Mouse (Mus musculus): ENCODE data around the gene Endov.

Gene Endov

GRCm38 (mm10) chr11:119490861-119491689 is at the start of gene Endov:
Gene Endov, plus strand, starts transcription at chr11:119491347.
- DNase-seq, result peak; percentile 98 to 100

GRCm38 (mm10) chr11:119442199-119442598 is 48.9 kb upstream of the Endov start:
- DNase-seq, result no peak

DNA sequence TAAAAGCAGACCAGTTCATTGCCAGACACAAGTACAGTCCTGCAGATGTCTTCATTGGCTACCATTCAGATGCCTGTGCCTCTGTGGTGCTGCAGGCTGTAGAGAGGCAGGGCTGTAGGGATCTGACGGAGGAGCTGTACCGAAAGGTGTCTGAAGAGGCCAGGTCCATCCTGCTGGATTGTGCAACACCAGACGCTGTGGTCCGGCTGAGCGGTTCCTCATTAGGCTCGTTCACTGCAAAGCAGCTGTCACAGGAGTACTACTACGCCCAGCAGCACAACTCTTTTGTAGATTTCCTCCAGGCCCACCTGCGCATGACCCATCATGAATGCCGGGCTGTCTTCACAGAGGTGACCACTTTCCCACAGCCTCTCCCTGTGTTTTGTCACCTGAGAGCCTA is 47.7 kb upstream of the Endov start:
- no peak for DNase-seq

DNA sequence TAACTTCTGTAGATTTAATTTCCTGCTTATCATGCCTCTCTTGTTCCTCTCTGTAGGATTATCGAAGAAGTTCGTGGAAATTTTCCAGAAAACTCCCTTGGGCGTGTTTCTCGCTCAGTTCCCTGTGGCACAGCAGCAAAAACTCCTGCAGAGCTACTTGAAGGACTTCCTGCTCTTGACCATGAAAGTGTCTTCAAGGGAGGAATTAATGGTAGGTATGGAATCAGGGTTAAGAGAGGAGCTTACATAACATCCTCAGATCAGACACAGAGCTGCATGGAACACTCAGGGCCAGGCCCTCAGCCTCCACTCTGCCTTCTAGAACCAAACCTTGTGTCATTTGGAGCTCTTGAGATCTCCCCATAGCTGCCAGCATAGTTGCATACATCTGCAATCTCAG is 35.0 kb upstream of the Endov start:
- no peak for DNase-seq

DNA sequence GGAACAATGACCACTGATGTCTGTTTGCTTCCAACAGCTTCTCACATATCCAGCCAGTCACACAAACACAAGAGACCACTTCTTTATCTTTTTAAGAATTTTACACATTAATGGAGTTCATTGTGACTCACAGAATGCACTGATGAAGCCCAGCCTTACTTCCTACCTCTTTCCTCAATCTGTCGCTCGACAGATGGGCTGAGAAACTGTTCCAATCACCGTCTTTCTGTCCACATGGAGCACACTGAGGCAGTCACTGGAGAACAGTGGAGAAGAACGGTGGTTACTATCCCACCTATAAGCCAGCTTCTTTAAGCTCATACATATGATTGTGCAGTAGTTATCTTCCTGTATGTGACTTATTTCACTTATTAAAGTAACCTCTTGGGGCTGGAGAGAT is 13.3 kb upstream of the Endov start:
- DNase-seq, result no peak

GRCm38 (mm10) chr11:119491690-119492087 is 542 bp downstream of the Endov start:
- DNase-seq, result no peak

DNA sequence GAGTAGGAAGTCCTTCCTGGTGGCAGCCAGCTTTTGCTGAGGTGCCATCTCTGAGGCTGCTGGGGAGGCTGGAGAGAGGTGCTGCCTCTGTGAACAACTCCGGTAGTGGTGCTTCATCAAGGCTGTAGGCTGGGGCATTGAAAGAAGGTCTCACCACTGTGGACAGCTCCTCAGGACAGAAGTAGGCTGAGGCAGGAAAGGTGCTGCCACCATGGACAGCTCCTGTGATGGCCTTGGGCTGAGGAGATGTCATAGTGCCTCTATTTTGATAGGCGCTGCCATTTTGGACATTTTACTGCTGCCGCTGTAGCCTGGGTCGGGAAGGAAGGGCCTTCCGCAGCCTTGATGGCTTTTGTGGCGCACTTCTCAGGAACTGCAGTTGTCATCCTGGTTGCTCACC is 1.7 kb downstream of the Endov start:
- no peak for DNase-seq

DNA sequence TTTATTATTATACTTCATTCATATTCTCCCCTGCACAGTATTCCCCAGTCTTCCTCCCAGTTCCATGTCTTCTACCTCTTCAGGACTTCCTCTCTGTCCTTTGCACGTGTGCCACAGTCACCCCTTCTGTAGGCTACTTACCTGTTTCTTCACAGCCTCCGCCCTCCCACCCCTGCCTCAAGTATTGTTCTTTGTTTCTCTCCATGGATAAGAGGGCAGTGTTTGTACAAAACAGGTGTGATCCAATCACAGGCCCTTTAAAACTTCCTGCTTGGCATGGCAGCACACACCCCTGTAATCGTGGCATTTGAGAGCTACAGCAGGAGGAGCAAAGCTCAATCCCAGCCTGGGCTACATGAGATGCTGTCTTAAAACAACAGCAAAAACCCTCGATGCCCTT is 2.4 kb downstream of the Endov start:
- DNase-seq, result no peak

DNA sequence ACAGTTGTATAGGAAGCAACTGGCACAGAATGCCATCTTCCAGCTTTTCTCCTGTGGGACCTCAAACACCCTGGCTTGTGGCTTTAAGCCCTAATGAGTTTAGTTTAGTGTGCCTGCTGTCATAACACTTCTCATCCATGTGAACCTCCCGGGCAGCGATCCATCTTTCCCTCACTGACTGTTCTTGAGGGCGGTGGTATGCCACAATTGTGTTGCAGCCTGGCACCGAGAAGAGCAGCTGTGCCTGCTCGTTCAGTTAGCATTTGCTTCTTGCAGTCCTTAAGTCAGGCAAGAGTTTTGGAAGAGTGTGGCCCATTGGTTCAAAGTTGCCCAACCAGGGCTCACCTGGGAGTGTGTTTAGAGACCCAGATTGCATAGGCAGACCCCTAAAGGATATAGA is 5.0 kb downstream of the Endov start:
- DNase-seq, result no peak

- no peak for DNase-seq
These were observed 6.3 kb downstream of the Endov start for GRCm38 (mm10) chr11:119497451-119497850.

DNA sequence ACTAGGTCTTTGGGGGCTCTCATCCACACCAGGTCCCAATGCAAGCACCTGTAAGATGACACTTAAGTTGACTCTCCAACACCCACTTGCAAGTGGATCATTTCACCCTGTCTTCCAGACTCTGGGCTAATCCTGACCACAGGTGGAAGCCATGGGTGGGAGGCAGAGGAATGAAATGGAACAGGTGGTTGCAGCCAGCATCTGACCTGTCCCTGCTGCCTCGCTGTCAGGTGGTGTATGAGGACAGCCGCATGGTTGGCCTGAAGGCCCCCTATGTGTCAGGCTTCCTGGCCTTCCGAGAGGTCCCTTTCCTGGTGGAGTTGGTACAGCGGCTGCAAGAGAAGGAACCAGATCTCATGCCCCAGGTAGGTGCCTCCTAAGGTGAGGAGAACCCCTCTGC is 8.2 kb downstream of the Endov start:
- no peak for DNase-seq

GRCm38 (mm10) chr11:119500011-119500410 is 8.9 kb downstream of the Endov start:
- DNase-seq, result no peak

GRCm38 (mm10) chr11:119503675-119504074 is 12.5 kb downstream of the Endov start:
- DNase-seq, result peak; percentile 68 to 69

DNA sequence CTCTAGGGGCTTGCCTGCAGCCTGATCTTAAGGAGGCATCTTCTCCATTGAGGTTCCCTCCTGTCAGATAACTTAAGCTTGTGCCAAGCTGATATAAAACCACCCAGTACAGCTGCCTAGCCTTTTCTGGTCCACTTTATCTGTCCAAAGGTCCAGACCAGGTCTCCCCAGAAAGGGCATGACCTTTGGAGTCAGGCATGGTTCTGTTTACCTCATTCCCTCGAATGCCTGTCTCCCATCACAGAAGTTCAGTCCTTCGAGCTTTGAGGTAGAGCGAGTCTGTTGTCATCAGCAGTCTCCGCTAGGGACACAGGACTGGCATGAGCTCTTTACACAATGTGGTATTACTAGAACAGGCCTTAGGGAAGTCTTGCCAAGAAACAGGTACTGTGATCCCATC is 15.2 kb downstream of the Endov start:
- no peak for DNase-seq

DNA sequence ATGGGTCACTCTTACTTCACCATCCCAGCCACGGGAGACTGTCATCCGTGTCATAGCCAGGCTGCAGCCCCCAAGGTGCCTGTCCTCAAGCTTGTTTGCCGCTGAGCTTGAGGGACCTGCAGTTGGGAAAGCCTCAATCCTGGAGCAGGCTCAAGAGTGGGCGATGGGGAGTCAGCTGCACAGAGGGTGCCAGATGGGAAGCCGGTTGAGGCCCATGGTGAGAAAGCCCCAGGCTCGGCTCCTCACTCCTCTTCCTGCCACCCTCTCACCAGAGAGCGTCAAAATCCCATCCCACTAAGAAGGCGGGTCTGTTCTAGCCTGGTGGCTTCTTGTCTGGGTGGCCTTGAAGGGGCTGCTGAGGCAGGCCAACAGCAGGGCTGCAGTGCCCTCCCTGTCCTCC is 16.6 kb downstream of the Endov start:
- DNase-seq, result no peak

- DNase-seq, result no peak
These were observed 18.1 kb downstream of the Endov start for GRCm38 (mm10) chr11:119509165-119509776.

- no peak for DNase-seq
These were observed 22.0 kb downstream of the Endov start for GRCm38 (mm10) chr11:119513038-119513659.

DNA sequence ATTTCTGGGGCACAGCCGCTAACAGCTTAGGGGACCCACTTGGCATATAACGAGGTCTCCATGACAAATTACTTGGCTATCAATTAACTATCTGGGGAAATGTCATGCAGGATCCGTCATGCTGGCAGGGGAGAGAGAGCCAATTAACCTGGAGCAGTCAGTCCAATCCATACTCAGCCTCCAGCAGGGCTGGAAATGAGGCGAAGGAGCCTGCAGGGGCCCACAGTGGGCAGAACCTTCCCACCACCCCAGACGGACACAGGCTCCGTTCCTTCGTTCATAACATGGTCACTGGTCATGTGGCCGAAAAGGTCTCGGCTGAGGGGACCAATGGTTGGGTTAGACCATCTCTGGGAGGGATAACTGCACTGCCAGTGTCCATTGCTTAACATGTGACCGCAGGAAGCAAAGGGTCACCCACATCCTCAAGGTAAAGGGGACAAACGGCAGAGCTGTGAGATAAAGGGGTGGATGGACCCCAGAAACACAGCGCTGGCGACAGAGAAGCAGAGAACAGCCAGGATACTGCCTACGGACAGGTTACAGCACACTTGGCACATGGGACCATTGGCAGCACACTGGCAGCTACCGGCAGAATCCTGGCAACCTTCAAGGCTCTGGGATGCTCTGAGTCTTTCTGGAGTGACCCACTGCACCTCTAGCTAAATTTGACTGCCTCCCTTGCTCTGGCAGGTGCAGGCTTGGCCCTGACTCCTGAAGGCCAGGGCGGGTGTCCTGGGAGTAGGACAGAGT is 23.1 kb downstream of the Endov start:
- DNase-seq, result no peak

DNA sequence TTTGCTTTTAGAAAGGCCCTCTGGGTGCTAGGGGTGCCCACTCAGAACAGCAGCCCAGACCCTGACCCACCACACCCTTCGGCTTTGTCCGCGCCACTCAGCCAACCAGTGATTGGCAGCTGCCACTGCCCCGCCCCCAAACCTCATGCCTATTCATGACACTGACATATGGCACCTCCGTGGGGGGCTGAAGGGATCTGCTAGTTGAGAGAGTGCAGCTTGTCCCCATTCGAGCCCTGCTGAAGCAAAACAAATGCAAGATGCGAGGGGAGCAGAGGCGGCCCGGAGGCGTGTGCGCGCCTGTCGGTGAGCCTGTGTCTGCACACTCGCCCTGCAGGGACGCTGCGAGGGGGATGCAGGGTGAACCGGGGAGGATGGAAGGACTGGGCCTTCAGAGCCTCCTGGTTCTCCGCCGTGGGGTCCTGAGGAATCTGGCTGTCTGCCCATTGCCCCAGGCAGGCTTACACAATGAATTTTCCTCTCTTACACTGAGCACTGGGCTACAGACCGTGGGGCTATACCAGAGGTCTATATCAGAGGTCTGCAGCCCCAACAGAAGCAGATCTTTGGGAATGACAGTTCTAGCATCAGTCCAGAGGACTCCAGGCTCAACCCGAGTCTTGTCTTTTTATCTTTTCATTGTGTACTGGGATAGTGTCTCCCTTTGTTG is 24.0 kb downstream of the Endov start:
- no peak for DNase-seq

DNA sequence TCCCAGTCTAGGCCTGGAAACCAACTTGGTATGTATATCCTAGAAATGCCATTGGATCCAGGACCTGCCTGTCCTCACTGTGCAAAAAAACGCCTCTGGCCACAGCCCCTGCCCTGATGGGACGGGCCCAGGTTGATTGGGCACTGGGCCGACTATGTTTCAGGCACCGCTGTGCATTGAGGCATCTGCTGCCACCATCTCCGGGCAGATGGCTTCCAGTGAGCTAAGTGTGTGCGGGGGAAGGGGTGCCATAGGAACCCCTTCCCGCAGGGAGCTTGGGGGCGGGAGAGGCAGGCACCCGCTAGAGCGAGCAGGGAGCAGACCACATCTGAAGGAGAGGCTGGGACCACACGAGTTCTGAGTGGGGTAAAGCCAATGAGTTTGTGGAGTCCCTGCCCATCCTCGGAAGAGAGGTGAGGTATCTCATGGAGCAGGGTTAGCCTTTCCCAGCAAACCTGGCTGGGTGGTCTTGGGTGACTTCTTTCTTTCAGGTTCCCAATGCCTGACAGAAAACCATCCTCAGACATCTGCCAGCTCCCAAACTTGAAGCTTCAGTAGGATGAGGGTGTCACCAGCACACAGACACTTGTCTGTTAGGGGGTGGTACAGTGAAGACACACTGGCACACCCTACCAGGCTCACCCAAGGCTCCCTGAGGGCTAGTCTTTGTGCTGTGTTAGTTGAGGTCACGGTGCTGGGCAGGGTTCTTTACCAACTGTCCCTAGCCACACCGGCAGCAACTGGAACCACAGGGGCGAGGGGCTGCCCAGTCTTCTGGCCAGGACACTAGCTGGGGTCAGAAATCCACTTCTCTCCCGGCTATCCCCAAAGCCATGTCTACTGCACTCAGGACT is 24.9 kb downstream of the Endov start:
- no peak for DNase-seq

GRCm38 (mm10) chr11:119516677-119517361 is 25.7 kb downstream of the Endov start:
- no peak for DNase-seq

Measured in kidney, postnatal 25 days (tissue).